Mouse (Mus musculus): ENCODE data around the gene Klra7. TPM values are rescaled to one million over a fixed set of nuclear protein-coding genes. Genes with fewer than 3 reads are reported as not detected.
"Not testable (repeated sequence)": the region's sequence is repeated elsewhere in the genome, so short reads cannot be mapped to it uniquely, and the experiment has no call there.

Klra7 gene
- not detected in 2 replicates for polyA plus RNA-seq (2015; fragmentation: Nextera tagmentation; extraction: Ambion mirVana)

- Histone ChIP-seq H3K4me3 (no peak within 1 kb of the TSS), H3K27me3 (no peaks in the 10 kb centered on the region), H3K4me2 (no peak within 1 kb of the TSS), H3K9me3 (no peaks in the 10 kb centered on the region), H3K36me3 (no peaks in the 10 kb centered on the region), H3K9ac (no peak within 1 kb of the TSS), H3K27ac (no peak within 1 kb of the TSS), H3K4me1 (no peaks in the 10 kb centered on the region)
- ATAC-seq (ENCODE audit: insufficient number of reproducible peaks, insufficient read depth, low FRiP score, low TSS enrichment, low read depth) = no peak
These were observed at the start of gene Klra7 for GRCm38 (mm10) chr6:130233222-130233621. Gene Klra7 (minus strand): TSS chr6:130233322.

DNA sequence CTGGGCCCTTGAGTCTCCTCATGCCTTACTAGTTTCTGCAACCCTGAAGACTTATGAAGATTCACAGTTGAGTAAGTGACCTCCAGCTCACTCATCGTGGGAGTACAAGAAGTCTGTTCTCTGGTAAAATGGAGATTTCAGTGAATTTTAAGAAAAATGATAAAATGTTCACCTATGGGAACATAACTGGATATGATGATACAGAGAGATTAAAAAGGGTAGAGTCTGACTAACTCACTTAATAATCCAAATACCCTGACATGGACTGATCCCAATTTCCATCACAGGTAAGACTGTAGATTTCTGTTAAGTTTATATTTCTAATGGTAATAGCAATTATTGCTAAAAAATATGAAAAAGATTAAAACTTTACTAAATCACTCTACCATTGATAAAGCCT, 48.7 kb upstream of the Klra7 start, which contains the start of gene Klra10:
Gene Klra10, minus strand, starts transcription at position 101 of the 400 bp plus-strand sequence.
- 72% methylated on average over 1 of the region's 1 CpGs for WGBS
- not testable (repeated sequence) for ATAC-seq (ENCODE audit: insufficient number of reproducible peaks, insufficient read depth, low FRiP score, low TSS enrichment, low read depth); H3K36me3 ChIP-seq; H3K27me3 ChIP-seq; H3K4me3 ChIP-seq; H3K9ac ChIP-seq; H3K27ac ChIP-seq; H3K4me2 ChIP-seq; H3K9me3 ChIP-seq; H3K4me1 ChIP-seq

DNA sequence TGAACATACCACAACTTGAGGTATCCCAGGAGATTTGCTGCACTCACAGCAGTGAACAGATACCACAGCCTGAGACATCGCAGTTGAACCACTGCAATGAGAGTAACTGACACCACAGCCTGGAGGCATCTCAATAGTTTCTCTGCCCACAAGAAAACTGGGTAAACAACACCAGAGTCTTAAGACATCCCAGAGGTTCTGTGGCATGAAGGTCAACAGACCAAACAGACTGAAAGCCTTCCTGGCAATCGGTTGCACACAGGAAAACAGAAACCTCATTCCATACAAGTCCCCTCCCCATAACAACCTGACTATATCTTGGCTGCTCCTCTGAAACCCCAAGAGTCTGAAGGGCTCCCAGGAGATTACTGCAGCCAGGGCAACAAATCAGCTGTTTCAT, 22.2 kb upstream of the Klra7 start:
- ATAC-seq (ENCODE audit: insufficient number of reproducible peaks, insufficient read depth, low FRiP score, low TSS enrichment, low read depth) = no peak
- Histone ChIP-seq H3K9ac (no peak overlapping the region), H3K4me1 (no peaks in the 10 kb centered on the region), H3K4me3 (no peak overlapping the region), H3K4me2 (no peak overlapping the region), H3K27me3 (no peaks in the 10 kb centered on the region), H3K9me3 (peaks cover 15% of the 10 kb centered on the region), H3K27ac (no peak overlapping the region), H3K36me3 (no peaks in the 10 kb centered on the region)
- 86% methylated on average over 2 of the region's 2 CpGs for WGBS

- H3K4me1 ChIP-seq = no peaks in the 10 kb centered on the region
- no peak for ATAC-seq (ENCODE audit: insufficient number of reproducible peaks, insufficient read depth, low FRiP score, low TSS enrichment, low read depth)
- H3K9ac ChIP-seq = no peak overlapping the region
- H3K36me3 ChIP-seq = no peaks in the 10 kb centered on the region
- H3K27me3 ChIP-seq = no peaks in the 10 kb centered on the region
- no peak overlapping the region for H3K4me2 ChIP-seq
- no peak overlapping the region for H3K27ac ChIP-seq
- 70% methylated on average over 2 of the region's 2 CpGs for WGBS
- H3K9me3 ChIP-seq = 0 out of 2 replicates have a peak, but pooled peaks cover 4% of the 10 kb centered on the region
- H3K4me3 ChIP-seq = no peak overlapping the region
These were observed 4.4 kb upstream of the Klra7 start for GRCm38 (mm10) chr6:130237536-130237935.

- Histone ChIP-seq H3K27me3 (no peaks in the 10 kb centered on the region), H3K4me2 (no peak overlapping the region), H3K9ac (no peak overlapping the region), H3K9me3 (0 out of 2 replicates have a peak, but pooled peaks cover 4% of the 10 kb centered on the region), H3K4me3 (no peak overlapping the region), H3K4me1 (no peaks in the 10 kb centered on the region), H3K36me3 (no peaks in the 10 kb centered on the region), H3K27ac (no peak overlapping the region)
- 54% methylated on average over 1 of the region's 1 CpGs for WGBS
- ATAC-seq (ENCODE audit: insufficient number of reproducible peaks, insufficient read depth, low FRiP score, low TSS enrichment, low read depth) = no peak
These were observed 3.5 kb upstream of the Klra7 start for GRCm38 (mm10) chr6:130236635-130237034.

DNA sequence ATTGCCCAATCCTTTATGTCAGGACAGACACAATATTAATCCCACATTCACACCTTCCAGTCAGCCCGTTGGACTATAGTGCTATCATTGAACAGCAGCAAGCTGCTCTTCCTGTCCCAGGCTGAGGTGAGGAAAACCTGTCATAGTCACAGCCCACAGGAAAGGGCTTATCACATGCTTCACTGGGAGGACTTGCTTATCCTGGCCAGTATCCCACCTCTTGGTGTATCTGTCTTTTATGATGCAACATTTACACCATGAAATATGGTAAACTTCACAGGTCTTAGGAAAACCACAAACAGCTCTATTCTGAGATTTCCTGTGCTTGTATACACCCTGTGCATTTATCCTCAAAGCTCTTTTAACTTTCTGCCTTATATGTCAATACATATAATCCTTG, 35.7 kb downstream of the Klra7 start:
- ATAC-seq (ENCODE audit: insufficient number of reproducible peaks, insufficient read depth, low FRiP score, low TSS enrichment, low read depth); H3K27ac ChIP-seq; H3K9ac ChIP-seq; H3K4me3 ChIP-seq; H3K9me3 ChIP-seq; H3K36me3 ChIP-seq; H3K4me1 ChIP-seq; H3K4me2 ChIP-seq; H3K27me3 ChIP-seq: not testable (repeated sequence)
- WGBS = 83% methylated on average over 1 of the region's 1 CpGs

- H3K4me3 ChIP-seq; H3K9ac ChIP-seq; H3K4me1 ChIP-seq; H3K27ac ChIP-seq; H3K36me3 ChIP-seq; ATAC-seq (ENCODE audit: insufficient number of reproducible peaks, insufficient read depth, low FRiP score, low TSS enrichment, low read depth); H3K27me3 ChIP-seq; H3K4me2 ChIP-seq; H3K9me3 ChIP-seq: not testable (repeated sequence)
- 52% methylated on average over 3 of the region's 3 CpGs for WGBS
These were observed 40.1 kb downstream of the Klra7 start, which contains the start of gene Klra9 for GRCm38 (mm10) chr6:130193012-130193411. Gene Klra9 (minus strand): TSS chr6:130193112.

Other genes starting within 250 kb of the Klra7 start
- gene Klra6, start 206.4 kb downstream of the Klra7 start, polyA plus RNA-seq (2015; fragmentation: Nextera tagmentation; extraction: Ambion mirVana) = not detected in 2 replicates
- not detected in 2 replicates for gene Klra4, start 166.1 kb downstream of the Klra7 start, polyA plus RNA-seq (2015; fragmentation: Nextera tagmentation; extraction: Ambion mirVana)
- not detected in 2 replicates for gene Klra8, start 103.4 kb downstream of the Klra7 start, polyA plus RNA-seq (2015; fragmentation: Nextera tagmentation; extraction: Ambion mirVana)
- not detected in 2 replicates for gene Klra9, start 40.2 kb downstream of the Klra7 start, polyA plus RNA-seq (2015; fragmentation: Nextera tagmentation; extraction: Ambion mirVana)
- not detected in 2 replicates for gene Klra10, start 48.6 kb upstream of the Klra7 start, polyA plus RNA-seq (2015; fragmentation: Nextera tagmentation; extraction: Ambion mirVana)
- not detected in 2 replicates for gene Klra3, start 104.3 kb upstream of the Klra7 start, polyA plus RNA-seq (2015; fragmentation: Nextera tagmentation; extraction: Ambion mirVana)
- not detected in 2 replicates for gene Klra1, start 153.6 kb upstream of the Klra7 start, polyA plus RNA-seq (2015; fragmentation: Nextera tagmentation; extraction: Ambion mirVana)